Mouse (Mus musculus): ENCODE results near the gene Mocs1. TPM values are rescaled to one million over a fixed set of nuclear protein-coding genes. Genes with fewer than 3 reads are reported as not detected.
"Not testable (repeated sequence)": the region's sequence is repeated elsewhere in the genome, so short reads cannot be mapped to it uniquely, and the experiment has no call there.

Gene Mocs1
- polyA plus RNA-seq, 1 experiment from 2014 or later, result 5.2 TPM

GRCm38 (mm10) chr17:49433071-49433470 lies 4.9 kb downstream of the Mocs1 start:
- Histone ChIP-seq H3K4me3 (no peak overlapping the region), H3K9me3 (no peaks in the 10 kb centered on the region)
- 87% methylated on average over 6 of the region's 6 CpGs for WGBS

GRCm38 (mm10) chr17:49434236-49434635 lies 6.1 kb downstream of the Mocs1 start:
- 65% methylated on average over 6 of the region's 6 CpGs for WGBS
- peaks cover 34% of the 10 kb centered on the region for H3K4me1 ChIP-seq
- H3K27me3 ChIP-seq, result no peaks in the 10 kb centered on the region
- H3K4me3 ChIP-seq, result no peak overlapping the region
- H3K9me3 ChIP-seq, result no peaks in the 10 kb centered on the region
- H3K9ac ChIP-seq, result no peak overlapping the region
- H3K4me2 ChIP-seq, result no peak overlapping the region
- no peak overlapping the region for H3K27ac ChIP-seq
- ATAC-seq (ENCODE audit: borderline replicate concordance, extremely low read depth, low FRiP score, low TSS enrichment), result no peak
- H3K36me3 ChIP-seq, result peaks cover 28% of the 10 kb centered on the region

More at GRCm38 (mm10) chr17:49433071-49433470, 4.9 kb downstream of the Mocs1 start:
- no peak overlapping the region for H3K27ac ChIP-seq
- H3K4me1 ChIP-seq, result peaks cover 39% of the 10 kb centered on the region
- no peak overlapping the region for H3K9ac ChIP-seq
- ATAC-seq (ENCODE audit: borderline replicate concordance, extremely low read depth, low FRiP score, low TSS enrichment), result no peak
- peaks cover 27% of the 10 kb centered on the region for H3K36me3 ChIP-seq
- no peak overlapping the region for H3K4me2 ChIP-seq
- no peaks in the 10 kb centered on the region for H3K27me3 ChIP-seq

GRCm38 (mm10) chr17:49435081-49435480 lies 6.9 kb downstream of the Mocs1 start:
- Histone ChIP-seq H3K4me3 (no peak overlapping the region), H3K27me3 (no peaks in the 10 kb centered on the region), H3K4me1 (peaks cover 25% of the 10 kb centered on the region), H3K4me2 (no peak overlapping the region), H3K27ac (no peak overlapping the region), H3K36me3 (peaks cover 34% of the 10 kb centered on the region), H3K9ac (no peak overlapping the region), H3K9me3 (no peaks in the 10 kb centered on the region)
- no peak for ATAC-seq (ENCODE audit: borderline replicate concordance, extremely low read depth, low FRiP score, low TSS enrichment)
- 84% methylated on average over 10 of the region's 10 CpGs for WGBS

GRCm38 (mm10) chr17:49436631-49437030 lies 8.5 kb downstream of the Mocs1 start:
- 77% methylated on average over 6 of the region's 6 CpGs for WGBS
- Histone ChIP-seq H3K4me1 (peaks cover 19% of the 10 kb centered on the region), H3K27me3 (no peaks in the 10 kb centered on the region), H3K9me3 (no peaks in the 10 kb centered on the region), H3K9ac (no peak overlapping the region), H3K4me3 (no peak overlapping the region), H3K36me3 (peaks cover 34% of the 10 kb centered on the region), H3K27ac (no peak overlapping the region), H3K4me2 (no peak overlapping the region)
- ATAC-seq (ENCODE audit: borderline replicate concordance, extremely low read depth, low FRiP score, low TSS enrichment), result no peak

DNA sequence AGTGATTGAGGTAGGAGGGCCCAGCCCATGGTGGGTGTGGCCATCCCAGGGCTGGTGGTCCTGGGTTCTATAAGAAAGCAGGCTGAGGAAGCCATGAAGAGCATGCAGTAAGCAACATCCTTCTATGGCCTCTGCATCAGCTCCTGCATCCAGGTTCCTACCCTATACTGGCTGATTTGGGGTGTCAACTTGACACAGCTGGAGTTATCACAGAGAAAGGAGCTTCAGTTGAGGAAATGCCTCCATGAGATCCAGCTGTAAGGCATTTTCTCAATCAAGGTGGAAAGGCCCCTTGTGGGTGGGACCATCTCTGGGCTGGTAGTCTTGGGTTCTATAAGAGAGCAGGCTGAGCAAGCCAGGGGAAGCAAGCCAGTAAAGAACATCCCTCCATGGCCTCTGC lies 9.1 kb downstream of the Mocs1 start:
- Histone ChIP-seq H3K4me1 (peaks cover 13% of the 10 kb centered on the region), H3K36me3 (peaks cover 34% of the 10 kb centered on the region)
- H3K27me3 ChIP-seq; H3K4me2 ChIP-seq; H3K4me3 ChIP-seq; H3K9ac ChIP-seq; ATAC-seq (ENCODE audit: borderline replicate concordance, extremely low read depth, low FRiP score, low TSS enrichment); H3K9me3 ChIP-seq; H3K27ac ChIP-seq: not testable (repeated sequence)

DNA sequence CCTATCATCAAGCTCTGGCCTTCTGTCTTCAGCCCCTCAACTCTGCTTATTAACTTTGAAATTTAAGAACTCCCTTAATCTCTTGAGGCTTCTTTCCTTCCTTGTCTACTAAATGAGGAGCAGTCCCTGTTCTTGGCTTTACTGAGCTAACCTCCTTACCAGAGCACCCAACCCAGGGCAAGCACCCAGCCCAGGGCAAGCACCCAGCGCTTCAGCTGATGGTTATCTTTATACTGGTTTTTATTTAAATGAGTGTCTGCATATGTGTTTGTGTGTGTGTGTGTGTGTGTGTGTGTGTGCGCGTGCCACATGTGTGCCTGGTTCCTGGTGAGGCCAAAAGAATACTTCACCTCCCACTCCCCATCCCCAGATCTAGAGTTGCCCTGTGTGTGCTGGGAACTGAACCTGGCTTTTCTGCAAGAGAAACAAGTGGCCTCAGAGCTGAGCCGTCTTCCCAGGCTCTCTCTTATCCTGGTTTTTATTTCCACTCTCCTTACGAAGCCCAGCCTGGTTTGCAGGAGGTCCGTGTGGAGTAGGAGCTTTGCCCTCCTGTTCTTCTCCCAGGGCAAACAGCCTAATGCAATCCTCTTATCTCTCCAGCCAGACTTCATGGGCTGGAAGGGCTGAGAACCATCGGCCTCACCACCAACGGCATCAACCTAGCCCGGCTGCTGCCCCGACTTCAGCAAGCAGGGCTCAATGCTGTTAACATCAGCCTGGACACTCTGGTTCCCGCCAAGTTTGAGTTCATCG lies 10.8 kb downstream of the Mocs1 start:
- Histone ChIP-seq H3K36me3 (peaks cover 31% of the 10 kb centered on the region), H3K27me3 (no peaks in the 10 kb centered on the region), H3K9me3 (no peaks in the 10 kb centered on the region), H3K4me2 (no peak overlapping the region), H3K4me3 (no peak overlapping the region), H3K9ac (no peak overlapping the region), H3K4me1 (peaks cover 5% of the 10 kb centered on the region; the same call in 1 of the 2 replicates), H3K27ac (no peak overlapping the region)
- 64% methylated on average over 12 of the region's 12 CpGs for WGBS
- peak; percentile 52 for ATAC-seq (ENCODE audit: borderline replicate concordance, extremely low read depth, low FRiP score, low TSS enrichment)

- Histone ChIP-seq H3K36me3 (peaks cover 25% of the 10 kb centered on the region), H3K9ac (no peak overlapping the region), H3K9me3 (no peaks in the 10 kb centered on the region), H3K27me3 (no peaks in the 10 kb centered on the region), H3K4me2 (no peak overlapping the region), H3K4me3 (no peak overlapping the region), H3K27ac (no peak overlapping the region), H3K4me1 (peaks cover 5% of the 10 kb centered on the region; the same call in 1 of the 2 replicates)
- no peak for ATAC-seq (ENCODE audit: borderline replicate concordance, extremely low read depth, low FRiP score, low TSS enrichment)
- WGBS, result 77% methylated on average over 4 of the region's 4 CpGs
These were observed 11.5 kb downstream of the Mocs1 start for GRCm38 (mm10) chr17:49439706-49440105.

DNA sequence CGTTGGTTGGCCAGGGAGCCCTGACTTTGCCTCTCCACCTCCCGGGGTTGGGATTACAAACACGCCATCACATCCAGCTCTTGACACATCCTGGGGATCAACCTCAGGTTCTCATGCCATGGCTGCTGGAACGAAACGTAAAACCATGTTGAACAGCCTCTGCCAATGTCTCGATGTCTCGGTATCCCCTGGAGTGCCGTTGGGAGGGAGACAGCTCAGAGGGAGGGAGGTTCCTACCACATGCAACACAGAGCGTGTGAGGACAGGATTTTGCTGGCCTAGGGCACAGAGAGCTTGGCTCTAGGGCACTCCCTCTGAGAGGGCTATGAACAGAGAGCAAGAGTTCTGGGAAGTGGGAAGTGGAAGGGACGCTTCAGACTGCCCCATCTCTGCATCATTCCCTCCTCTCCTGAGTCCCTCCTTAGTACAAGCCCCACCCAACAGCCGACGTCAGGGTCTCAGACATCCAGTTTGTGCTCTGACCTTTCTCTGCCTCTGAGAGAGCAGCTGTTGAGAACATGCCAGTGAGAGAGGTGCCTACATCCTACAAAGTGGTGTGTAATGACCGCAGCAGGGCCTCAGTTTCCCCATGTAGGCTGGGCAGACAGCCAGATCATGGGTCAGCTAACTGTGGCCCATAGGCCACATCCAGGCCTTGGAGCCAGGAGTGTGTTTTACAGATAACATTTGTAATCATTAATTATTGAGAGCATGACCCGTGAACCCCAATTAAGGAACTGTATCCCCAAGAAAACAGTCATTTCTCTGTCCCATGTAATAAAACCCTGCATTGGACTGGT lies 12.4 kb downstream of the Mocs1 start:
- Histone ChIP-seq H3K27me3 (no peaks in the 10 kb centered on the region), H3K9me3 (no peaks in the 10 kb centered on the region), H3K4me2 (no peak overlapping the region), H3K9ac (no peak overlapping the region), H3K27ac (no peak overlapping the region), H3K4me3 (no peak overlapping the region), H3K36me3 (peaks cover 17% of the 10 kb centered on the region), H3K4me1 (peaks cover 5% of the 10 kb centered on the region; the same call in 1 of the 2 replicates)
- 62% methylated on average over 14 of the region's 14 CpGs for WGBS
- peak; percentile 42; the same call in 1 of the 2 replicates for ATAC-seq (ENCODE audit: borderline replicate concordance, extremely low read depth, low FRiP score, low TSS enrichment)

- not testable (repeated sequence) for ATAC-seq (ENCODE audit: borderline replicate concordance, extremely low read depth, low FRiP score, low TSS enrichment); H3K9me3 ChIP-seq; H3K9ac ChIP-seq; H3K4me3 ChIP-seq; H3K36me3 ChIP-seq; H3K4me1 ChIP-seq; H3K27ac ChIP-seq; H3K4me2 ChIP-seq; H3K27me3 ChIP-seq
- 55% methylated on average over 3 of the region's 3 CpGs for WGBS
These were observed 14.7 kb downstream of the Mocs1 start for GRCm38 (mm10) chr17:49442841-49443240.

GRCm38 (mm10) chr17:49448570-49449229 lies 20.5 kb downstream of the Mocs1 start:
- H3K27ac ChIP-seq, result no peak overlapping the region
- WGBS, result 54% methylated on average over 9 of the region's 9 CpGs
- no peak for ATAC-seq (ENCODE audit: borderline replicate concordance, extremely low read depth, low FRiP score, low TSS enrichment)
- no peaks in the 10 kb centered on the region for H3K9me3 ChIP-seq
- H3K4me2 ChIP-seq, result no peak overlapping the region
- no peak overlapping the region for H3K9ac ChIP-seq
- no peak overlapping the region for H3K4me3 ChIP-seq
- H3K27me3 ChIP-seq, result no peaks in the 10 kb centered on the region
- H3K36me3 ChIP-seq, result peaks cover 12% of the 10 kb centered on the region
- H3K4me1 ChIP-seq, result peaks cover 8% of the 10 kb centered on the region; the same call in 1 of the 2 replicates

- Histone ChIP-seq H3K27me3 (no peaks in the 10 kb centered on the region), H3K9ac (no peak overlapping the region), H3K9me3 (no peaks in the 10 kb centered on the region), H3K4me1 (peaks cover 8% of the 10 kb centered on the region; the same call in 1 of the 2 replicates), H3K4me3 (no peak overlapping the region), H3K36me3 (peaks cover 17% of the 10 kb centered on the region), H3K4me2 (no peak overlapping the region), H3K27ac (no peak overlapping the region)
- 81% methylated on average over 8 of the region's 8 CpGs for WGBS
- ATAC-seq (ENCODE audit: borderline replicate concordance, extremely low read depth, low FRiP score, low TSS enrichment), result no peak
These were observed 21.1 kb downstream of the Mocs1 start for GRCm38 (mm10) chr17:49449230-49449608.

- WGBS, result 69% methylated on average over 6 of the region's 6 CpGs
- Histone ChIP-seq H3K27ac (no peak overlapping the region), H3K4me1 (peaks cover 8% of the 10 kb centered on the region; the same call in 1 of the 2 replicates), H3K9ac (no peak overlapping the region), H3K36me3 (peaks cover 30% of the 10 kb centered on the region), H3K9me3 (no peaks in the 10 kb centered on the region), H3K4me2 (no peak overlapping the region), H3K4me3 (no peak overlapping the region), H3K27me3 (no peaks in the 10 kb centered on the region)
- no peak for ATAC-seq (ENCODE audit: borderline replicate concordance, extremely low read depth, low FRiP score, low TSS enrichment)
These were observed 22.8 kb downstream of the Mocs1 start for GRCm38 (mm10) chr17:49450922-49451321.
